Mouse (Mus musculus) monocyte, adult 2 months (primary cell): ENCODE measurements around the gene Trp53rka.

ENCODE experiments used
- DNase-seq, 2 experiments: peaks; one replicate each; pipeline ENCODE4 v3.0.0; 2022; ENCODE audit warnings: low spot score in 2 of 2, low read depth in 1 of 2

The Trp53rka gene

GRCm38 (mm10) chr2:165486401-165486800, 6.7 kb downstream of the Trp53rka start:
- DNase-seq: no peak

GRCm38 (mm10) chr2:165485826-165486225, 7.3 kb downstream of the Trp53rka start:
- DNase-seq: no peak

- DNase-seq: no peak
Observed at GRCm38 (mm10) chr2:165484152-165484551, 9.0 kb downstream of the Trp53rka start.

- no peak for DNase-seq
Observed at GRCm38 (mm10) chr2:165482003-165482402, 11.1 kb downstream of the Trp53rka start.

GRCm38 (mm10) chr2:165475850-165476249, 17.3 kb downstream of the Trp53rka start:
- no peak for DNase-seq

- no peak for DNase-seq
Observed at GRCm38 (mm10) chr2:165475412-165475811, 17.7 kb downstream of the Trp53rka start.

- DNase-seq: no peak
Observed at GRCm38 (mm10) chr2:165473003-165473402, 20.1 kb downstream of the Trp53rka start, which contains the start of gene Slc13a3. Gene Slc13a3 (minus strand): TSS chr2:165473230.

GRCm38 (mm10) chr2:165471943-165472342, 21.2 kb downstream of the Trp53rka start:
- no peak for DNase-seq

- peak in 1 of 2 experiments; percentile 66 for DNase-seq
Observed at GRCm38 (mm10) chr2:165470167-165470566, 23.0 kb downstream of the Trp53rka start.

GRCm38 (mm10) chr2:165467824-165468452, 25.2 kb downstream of the Trp53rka start:
- DNase-seq: no peak

GRCm38 (mm10) chr2:165459663-165460062, 33.5 kb downstream of the Trp53rka start:
- DNase-seq: no peak

- no peak for DNase-seq
Observed at GRCm38 (mm10) chr2:165458189-165458588, 34.9 kb downstream of the Trp53rka start.

GRCm38 (mm10) chr2:165456710-165457109, 36.4 kb downstream of the Trp53rka start:
- DNase-seq: no peak

GRCm38 (mm10) chr2:165452730-165453693, 40.1 kb downstream of the Trp53rka start:
- no peak for DNase-seq

GRCm38 (mm10) chr2:165448475-165448874, 44.6 kb downstream of the Trp53rka start:
- DNase-seq: peak in 1 of 2 experiments; percentile 26

- no peak for DNase-seq
Observed at GRCm38 (mm10) chr2:165444861-165445260, 48.3 kb downstream of the Trp53rka start.

- no peak for DNase-seq
Observed at GRCm38 (mm10) chr2:165442981-165443380, 50.1 kb downstream of the Trp53rka start.

GRCm38 (mm10) chr2:165441613-165442012, 51.5 kb downstream of the Trp53rka start:
- DNase-seq: no peak
